8 mouse cellular contexts compared by ENCODE assay signal in genomic region chr2:18205118-18205517, GRCm38 (mm10).
A peak's percentile ranks its signal among the peaks of the same experiment; 100 is the strongest.
DNase-seq lines count a peak whose midpoint lies in the region; ATAC-seq and TF ChIP-seq lines count a peak whose summit lies in the region.

No protein-coding gene starts in this region.

- no peaks in the 10 kb centered on the region for H3K27me3 ChIP-seq in forebrain, embryonic 11.5 days (ENCODE audit: control insufficient read depth, insufficient read depth, low read length)
- H3K27me3 ChIP-seq in forebrain, embryonic 12.5 days = no peaks in the 10 kb centered on the region
- H3K27me3 ChIP-seq in C2C12 (ENCODE audit: control insufficient read depth, insufficient read depth, insufficient read length) = no peaks in the 10 kb centered on the region
- H3K27me3 ChIP-seq in kidney, embryonic 14.5 days (ENCODE audit: control insufficient read depth, insufficient read depth, low read length) = no peaks in the 10 kb centered on the region

- no peak; the same call in 1 of the 2 replicates for ATAC-seq in forebrain, embryonic 11.5 days (replicated peaks; ENCODE audit: low FRiP score)
- no peak for ATAC-seq in forebrain, embryonic 12.5 days (ENCODE audit: low FRiP score)
- ATAC-seq in kidney, embryonic 14.5 days (ENCODE audit: low FRiP score, low TSS enrichment) = peak; percentile 39; the same call in 1 of the 2 replicates

- intact Hi-C loops in gastrocnemius, adult 2 months (cut with DNase I) = loop anchor here (1.0 to 10.0 kb wide), 4 partner anchors 150 to 350 kb away; partner anchors contain the start of gene Mllt10

- no peaks in the 10 kb centered on the region for H3K4me1 ChIP-seq in forebrain, embryonic 11.5 days (replicated peaks; ENCODE audit: control insufficient read depth, insufficient read depth, low read length)
- H3K4me1 ChIP-seq in forebrain, embryonic 12.5 days = peaks cover 4% of the 10 kb centered on the region; the same call in 1 of the 2 replicates
- no peaks in the 10 kb centered on the region for H3K4me1 ChIP-seq in kidney, embryonic 14.5 days (ENCODE audit: control insufficient read depth, insufficient read depth, low read length)

- H3ac ChIP-seq in C2C12 (ENCODE audit: control insufficient read depth, insufficient read length, low read depth) = no peak overlapping the region

- H3K9ac ChIP-seq in forebrain, embryonic 11.5 days (ENCODE audit: low read length) = no peak overlapping the region
- H3K9ac ChIP-seq in forebrain, embryonic 12.5 days = no peak overlapping the region
- H3K9ac ChIP-seq in kidney, embryonic 14.5 days (ENCODE audit: low read depth, low read length) = no peak overlapping the region

- WGBS in forebrain, embryonic 11.5 days = 89% methylated on average over 3 of the region's 3 CpGs
- 76% methylated on average over 3 of the region's 3 CpGs for WGBS in forebrain, embryonic 12.5 days
- 76% methylated on average over 3 of the region's 3 CpGs for WGBS in kidney, embryonic 14.5 days

- DNase-seq in forebrain, embryonic 11.5 days (ENCODE audit: low spot score) = peak; percentile 82
- peak; percentile 60 for DNase-seq in adrenal gland, postnatal 25 days
- peak; percentile 71 for DNase-seq in gastrocnemius, adult 2 months
- peak; percentile 83 for DNase-seq in lung, postnatal 36 days
- DNase-seq in spleen, postnatal 4 days (ENCODE audit: low spot score in 2 of 2) = peak; percentile 57 to 81

- H3K27ac ChIP-seq in forebrain, embryonic 11.5 days (ENCODE audit: low read depth, low read length) = no peak overlapping the region
- no peak overlapping the region for H3K27ac ChIP-seq in forebrain, embryonic 12.5 days
- no peak overlapping the region for H3K27ac ChIP-seq in gastrocnemius, adult 2 months
- no peak overlapping the region for H3K27ac ChIP-seq in kidney, embryonic 14.5 days (ENCODE audit: low read depth, low read length)

- no peaks in the 10 kb centered on the region for H3K79me2 ChIP-seq in C2C12 (ENCODE audit: control insufficient read depth, insufficient read depth)

- peaks cover 11% of the 10 kb centered on the region; the same call in 1 of the 2 replicates for H3K36me3 ChIP-seq in forebrain, embryonic 11.5 days (ENCODE audit: control insufficient read depth, insufficient read depth, low read length)
- H3K36me3 ChIP-seq in forebrain, embryonic 12.5 days (replicated peaks) = peaks cover 59% of the 10 kb centered on the region
- peaks cover 72% of the 10 kb centered on the region for H3K36me3 ChIP-seq in C2C12 (ENCODE audit: control insufficient read depth, insufficient read depth)
- peaks cover 65% of the 10 kb centered on the region for H3K36me3 ChIP-seq in kidney, embryonic 14.5 days (ENCODE audit: control insufficient read depth, insufficient read depth, low read length)

- no peaks in the 10 kb centered on the region for H3K79me3 ChIP-seq in C2C12 (ENCODE audit: low read depth)

- no peak overlapping the region for H3K4me3 ChIP-seq in forebrain, embryonic 11.5 days (ENCODE audit: low read depth, low read length)
- no peak overlapping the region for H3K4me3 ChIP-seq in forebrain, embryonic 12.5 days (replicated peaks)
- no peak overlapping the region for H3K4me3 ChIP-seq in C2C12 (ENCODE audit: insufficient read depth, poor library complexity, severe bottlenecking)
- no peak overlapping the region for H3K4me3 ChIP-seq in gastrocnemius, adult 2 months
- no peak overlapping the region for H3K4me3 ChIP-seq in kidney, embryonic 14.5 days (ENCODE audit: low read length)

- H3K9me3 ChIP-seq in forebrain, embryonic 11.5 days (ENCODE audit: control insufficient read depth, low read length) = no peaks in the 10 kb centered on the region
- no peaks in the 10 kb centered on the region for H3K9me3 ChIP-seq in forebrain, embryonic 12.5 days
- H3K9me3 ChIP-seq in kidney, embryonic 14.5 days (ENCODE audit: control insufficient read depth, low read length) = no peaks in the 10 kb centered on the region

- peak; percentile 41 for TF ChIP-seq CTCF in C2C12 (IDR thresholded peaks at IDR 0.05; ENCODE audit: control insufficient read depth, insufficient read depth, insufficient read length)
- peak; percentile 81 for TF ChIP-seq CTCF in gastrocnemius, adult 2 months (IDR thresholded peaks at IDR 0.05)

- no peak overlapping the region for H3K4me2 ChIP-seq in forebrain, embryonic 11.5 days (ENCODE audit: low read depth, low read length, severe bottlenecking)
- no peak overlapping the region for H3K4me2 ChIP-seq in forebrain, embryonic 12.5 days
- H3K4me2 ChIP-seq in kidney, embryonic 14.5 days (replicated peaks; ENCODE audit: low read depth, low read length) = no peak overlapping the region

TF ChIP-seq in C2C12, 6 proteins besides CTCF, POLR2A, EP300 and RAD21:
- TF ChIP-seq MYOD1 (IDR thresholded peaks at IDR 0.05; ENCODE audit: control insufficient read depth, insufficient read length, low read depth) (no peak), FOSL1 (IDR thresholded peaks at IDR 0.05; ENCODE audit: insufficient read depth, low read length, poor library complexity, severe bottlenecking) (no peak), MAX (IDR thresholded peaks at IDR 0.05) (no peak), CEBPB (IDR thresholded peaks at IDR 0.05; ENCODE audit: low read depth) (no peak), USF1 (IDR thresholded peaks at IDR 0.05; ENCODE audit: low read depth) (no peak)
TF ChIP-seq in C2C12: peak in this region for 0.
